Mouse (Mus musculus): ENCODE results near the gene Arpc1b. TPM values are rescaled to one million over a fixed set of nuclear protein-coding genes. Genes with fewer than 3 reads are reported as not detected.
"Not testable (repeated sequence)": the region's sequence is repeated elsewhere in the genome, so short reads cannot be mapped to it uniquely, and the experiment has no call there.

The Arpc1b gene
- polyA plus RNA-seq, 1 experiment from 2014 or later = 132 TPM

DNA sequence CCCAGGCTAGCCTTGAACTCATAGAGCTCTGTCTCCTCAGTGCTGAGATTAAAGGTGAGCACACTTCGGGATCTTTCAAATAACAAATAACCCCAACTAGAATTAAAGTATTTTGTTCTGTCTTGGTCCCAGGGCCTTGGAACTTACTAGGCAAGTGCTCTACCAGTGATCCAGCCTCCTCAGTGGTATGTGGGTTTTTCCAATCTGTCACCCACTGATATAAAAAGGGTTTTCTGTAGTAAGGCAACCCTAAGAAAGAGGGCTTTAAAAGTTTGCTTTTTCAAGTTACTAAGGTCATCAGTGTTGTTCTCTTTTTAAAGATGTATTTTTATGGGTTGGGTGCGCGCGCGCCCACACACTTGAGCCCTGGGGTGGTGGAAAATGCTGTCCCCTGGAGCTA is 1.7 kb downstream of the Arpc1b start:
- Histone ChIP-seq H3K4me1 (peaks cover 16% of the 10 kb centered on the region; the same call in 1 of the 2 replicates), H3K9me3 (no peaks in the 10 kb centered on the region), H3K27me3 (peaks cover 6% of the 10 kb centered on the region; the same call in 1 of the 2 replicates), H3K4me2 (replicated peaks) (no peak overlapping the region), H3K4me3 (no peak overlapping the region), H3K9ac (no peak overlapping the region), H3K27ac (no peak overlapping the region), H3K36me3 (peaks cover 4% of the 10 kb centered on the region)
- 94% methylated on average over 5 of the region's 5 CpGs for WGBS
- no peak for ATAC-seq (ENCODE audit: insufficient number of reproducible peaks, insufficient read depth, low FRiP score, low TSS enrichment)

DNA sequence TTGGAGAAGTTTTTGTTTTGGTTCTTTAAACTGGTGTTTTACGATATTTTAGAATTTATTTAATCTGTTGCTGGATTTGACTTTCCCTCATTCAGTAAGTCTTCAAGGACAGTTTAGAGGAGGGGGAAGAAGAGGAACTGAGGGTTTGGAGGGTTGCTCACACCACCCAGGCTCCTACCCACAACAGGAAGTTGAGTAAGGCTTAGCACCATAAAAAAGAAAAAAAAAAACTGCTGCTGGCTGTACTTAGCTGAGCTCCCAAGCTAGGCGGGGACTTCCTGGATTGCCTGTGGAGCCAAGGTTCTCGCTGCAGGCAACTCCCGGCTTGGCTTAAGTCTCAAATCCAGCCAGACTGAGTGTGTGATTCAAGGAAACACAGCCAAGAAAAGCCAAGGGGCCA is 2.3 kb downstream of the Arpc1b start:
- no peaks in the 10 kb centered on the region for H3K36me3 ChIP-seq
- 45% methylated on average over 4 of the region's 4 CpGs for WGBS
- peaks cover 6% of the 10 kb centered on the region; the same call in 1 of the 2 replicates for H3K27me3 ChIP-seq
- H3K4me1 ChIP-seq = peaks cover 19% of the 10 kb centered on the region; the same call in 1 of the 2 replicates
- no peak for ATAC-seq (ENCODE audit: insufficient number of reproducible peaks, insufficient read depth, low FRiP score, low TSS enrichment)
- H3K27ac ChIP-seq = no peak overlapping the region
- H3K9me3 ChIP-seq = no peaks in the 10 kb centered on the region
- no peak overlapping the region for H3K9ac ChIP-seq
- H3K4me3 ChIP-seq = no peak overlapping the region
- H3K4me2 ChIP-seq (replicated peaks) = no peak overlapping the region

DNA sequence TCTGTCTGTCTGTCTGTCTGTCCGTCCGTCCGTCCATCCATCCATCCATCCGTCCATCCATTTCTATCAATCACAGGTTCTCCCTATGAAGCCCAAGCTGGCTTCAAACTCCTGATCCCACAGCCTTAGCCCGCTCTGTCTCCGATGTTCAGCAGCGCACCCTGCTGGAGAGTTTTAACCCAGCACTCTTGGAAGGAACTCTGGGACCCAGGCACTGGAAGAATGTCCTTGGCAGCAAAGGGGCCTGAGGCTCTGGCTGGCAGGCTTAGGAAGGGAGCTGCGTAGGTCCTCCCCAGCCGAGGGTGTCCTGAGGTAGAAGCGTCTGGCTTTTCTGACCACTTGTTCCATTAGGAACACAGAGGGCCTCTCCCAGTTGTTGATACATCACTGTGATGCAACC is 2.9 kb downstream of the Arpc1b start:
- H3K36me3 ChIP-seq = no peaks in the 10 kb centered on the region
- H3K9me3 ChIP-seq = no peaks in the 10 kb centered on the region
- ATAC-seq (ENCODE audit: insufficient number of reproducible peaks, insufficient read depth, low FRiP score, low TSS enrichment) = no peak
- H3K27me3 ChIP-seq = peaks cover 6% of the 10 kb centered on the region; the same call in 1 of the 2 replicates
- no peak overlapping the region for H3K4me3 ChIP-seq
- no peak overlapping the region for H3K9ac ChIP-seq
- H3K4me1 ChIP-seq = peaks cover 19% of the 10 kb centered on the region; the same call in 1 of the 2 replicates
- H3K4me2 ChIP-seq (replicated peaks) = no peak overlapping the region
- H3K27ac ChIP-seq = no peak overlapping the region
- WGBS = 46% methylated on average over 10 of the region's 10 CpGs

DNA sequence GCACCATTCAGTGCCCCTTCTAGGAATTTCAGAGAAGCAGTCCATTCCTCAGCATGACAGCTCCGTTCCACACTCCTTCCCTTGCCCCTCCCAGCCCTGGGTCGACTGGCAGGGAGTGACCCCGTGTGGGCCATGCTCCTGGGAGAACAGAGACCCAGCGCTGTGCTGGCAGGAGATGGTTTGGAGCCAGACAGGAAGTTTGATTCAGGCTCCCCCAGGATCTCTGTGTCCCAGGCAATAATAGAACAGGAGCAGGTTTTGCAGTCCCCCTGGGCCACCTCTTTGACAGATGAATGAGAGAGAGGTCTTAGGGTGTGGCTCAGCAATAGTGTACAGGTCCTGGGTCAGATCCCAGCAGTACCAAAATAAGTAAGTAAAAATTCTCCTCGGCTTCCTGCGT is 4.0 kb downstream of the Arpc1b start:
- no peak for ATAC-seq (ENCODE audit: insufficient number of reproducible peaks, insufficient read depth, low FRiP score, low TSS enrichment)
- Histone ChIP-seq H3K9me3 (no peaks in the 10 kb centered on the region), H3K36me3 (peaks cover under 1% of the 10 kb centered on the region; the same call in 1 of the 2 replicates), H3K4me3 (no peak overlapping the region), H3K27me3 (peaks cover 6% of the 10 kb centered on the region; the same call in 1 of the 2 replicates), H3K4me2 (replicated peaks) (no peak overlapping the region), H3K4me1 (peaks cover 19% of the 10 kb centered on the region; the same call in 1 of the 2 replicates), H3K9ac (no peak overlapping the region), H3K27ac (no peak overlapping the region)
- WGBS = 50% methylated on average over 6 of the region's 6 CpGs

DNA sequence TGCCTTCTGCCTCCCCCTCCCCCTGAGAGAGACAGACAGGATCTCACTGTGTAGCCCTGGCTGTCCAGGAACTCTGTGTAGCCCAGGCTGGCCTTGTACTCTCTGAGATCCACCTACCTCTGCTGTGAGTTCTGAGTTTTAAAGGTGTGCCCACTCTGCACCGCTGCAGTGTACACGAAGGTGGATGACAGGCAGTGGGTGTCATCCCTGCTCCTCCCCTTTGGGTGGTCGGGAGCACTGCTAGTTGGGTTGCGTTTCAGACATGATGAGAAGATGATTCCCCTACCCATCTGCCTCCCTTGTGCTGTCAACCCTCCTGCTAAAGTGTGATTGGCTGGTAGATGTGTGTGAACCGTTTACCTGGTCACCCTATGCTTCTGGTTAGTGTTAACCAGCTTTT is 4.4 kb downstream of the Arpc1b start:
- Histone ChIP-seq H3K4me3 (no peak overlapping the region), H3K27me3 (peaks cover 6% of the 10 kb centered on the region; the same call in 1 of the 2 replicates), H3K4me1 (peaks cover 19% of the 10 kb centered on the region; the same call in 1 of the 2 replicates), H3K9me3 (no peaks in the 10 kb centered on the region), H3K4me2 (replicated peaks) (no peak overlapping the region), H3K9ac (no peak overlapping the region), H3K27ac (no peak overlapping the region), H3K36me3 (peaks cover 5% of the 10 kb centered on the region)
- WGBS = 87% methylated on average over 5 of the region's 5 CpGs
- no peak for ATAC-seq (ENCODE audit: insufficient number of reproducible peaks, insufficient read depth, low FRiP score, low TSS enrichment)

DNA sequence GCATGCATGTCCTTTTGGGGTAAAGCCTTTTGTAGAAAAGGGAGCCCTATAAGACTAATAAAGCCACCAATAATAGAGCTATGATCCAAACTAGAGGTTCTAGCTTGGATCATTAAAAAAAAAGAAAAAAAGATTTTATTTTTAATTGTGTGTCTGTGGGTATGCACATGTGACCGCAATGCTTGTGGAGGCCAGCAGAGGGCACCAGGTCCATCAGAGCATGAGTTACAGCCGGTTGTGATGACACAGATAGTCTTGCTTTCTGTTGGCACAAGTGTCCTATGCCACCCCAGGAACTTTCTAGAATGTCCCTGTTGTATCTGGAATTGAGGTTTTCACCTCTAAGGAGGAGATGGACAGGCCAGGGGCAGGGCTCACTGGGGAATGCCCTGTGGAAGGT is 5.4 kb downstream of the Arpc1b start:
- H3K9ac ChIP-seq = no peak overlapping the region
- H3K4me2 ChIP-seq (replicated peaks) = no peak overlapping the region
- 88% methylated on average over 2 of the region's 2 CpGs for WGBS
- no peak overlapping the region for H3K27ac ChIP-seq
- no peaks in the 10 kb centered on the region for H3K9me3 ChIP-seq
- H3K4me3 ChIP-seq = no peak overlapping the region
- no peak for ATAC-seq (ENCODE audit: insufficient number of reproducible peaks, insufficient read depth, low FRiP score, low TSS enrichment)
- peaks cover 13% of the 10 kb centered on the region; the same call in 1 of the 2 replicates for H3K4me1 ChIP-seq
- peaks cover 15% of the 10 kb centered on the region for H3K36me3 ChIP-seq
- H3K27me3 ChIP-seq = peaks cover 6% of the 10 kb centered on the region; the same call in 1 of the 2 replicates

DNA sequence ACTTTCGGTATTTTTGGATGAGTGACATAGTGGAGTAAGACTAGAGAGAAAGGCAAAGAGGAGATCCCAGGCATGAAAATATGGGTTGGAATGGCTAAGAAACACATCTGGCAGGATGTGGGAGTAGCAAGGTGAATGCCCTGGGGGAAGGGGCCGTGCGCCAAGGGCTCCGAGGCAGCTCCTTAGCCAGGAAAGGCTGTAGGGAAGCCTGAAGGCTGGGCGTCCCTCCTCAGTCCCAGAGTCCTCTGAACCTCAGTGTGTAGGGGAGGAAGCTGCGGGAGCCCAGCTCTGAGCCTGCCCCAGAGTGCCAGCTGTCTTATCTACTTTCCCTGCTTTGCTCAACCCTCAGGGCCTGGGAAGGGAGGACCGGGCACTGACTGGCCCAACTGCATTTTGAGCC is 6.9 kb downstream of the Arpc1b start:
- no peak overlapping the region for H3K4me2 ChIP-seq (replicated peaks)
- no peaks in the 10 kb centered on the region for H3K27me3 ChIP-seq
- peaks cover 7% of the 10 kb centered on the region; the same call in 1 of the 2 replicates for H3K4me1 ChIP-seq
- no peak overlapping the region for H3K4me3 ChIP-seq
- no peaks in the 10 kb centered on the region for H3K9me3 ChIP-seq
- WGBS = 48% methylated on average over 7 of the region's 7 CpGs
- no peak overlapping the region for H3K9ac ChIP-seq
- H3K36me3 ChIP-seq = peaks cover 25% of the 10 kb centered on the region
- no peak for ATAC-seq (ENCODE audit: insufficient number of reproducible peaks, insufficient read depth, low FRiP score, low TSS enrichment)
- H3K27ac ChIP-seq = no peak overlapping the region

DNA sequence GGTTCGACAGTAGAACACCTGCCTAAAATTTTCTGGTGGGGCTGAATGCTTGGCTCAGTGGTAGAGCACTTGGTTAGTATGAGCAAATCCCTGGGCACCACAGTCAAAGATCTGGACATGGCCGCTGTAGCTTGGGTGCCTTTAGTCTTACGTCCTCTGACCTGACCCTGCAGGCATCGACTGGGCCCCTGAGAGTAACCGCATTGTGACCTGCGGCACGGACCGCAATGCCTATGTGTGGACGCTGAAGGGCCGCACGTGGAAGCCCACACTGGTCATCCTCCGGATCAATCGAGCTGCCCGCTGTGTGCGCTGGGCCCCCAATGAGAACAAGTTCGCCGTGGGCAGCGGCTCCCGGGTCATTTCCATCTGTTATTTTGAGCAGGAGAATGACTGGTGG is 9.4 kb downstream of the Arpc1b start:
- Histone ChIP-seq H3K27me3 (no peaks in the 10 kb centered on the region), H3K27ac (no peak overlapping the region), H3K9me3 (no peaks in the 10 kb centered on the region), H3K4me2 (replicated peaks) (no peak overlapping the region), H3K4me1 (peaks cover 7% of the 10 kb centered on the region; the same call in 1 of the 2 replicates), H3K9ac (no peak overlapping the region), H3K4me3 (no peak overlapping the region), H3K36me3 (peaks cover 47% of the 10 kb centered on the region)
- no peak for ATAC-seq (ENCODE audit: insufficient number of reproducible peaks, insufficient read depth, low FRiP score, low TSS enrichment)
- WGBS = 94% methylated on average over 19 of the region's 19 CpGs

DNA sequence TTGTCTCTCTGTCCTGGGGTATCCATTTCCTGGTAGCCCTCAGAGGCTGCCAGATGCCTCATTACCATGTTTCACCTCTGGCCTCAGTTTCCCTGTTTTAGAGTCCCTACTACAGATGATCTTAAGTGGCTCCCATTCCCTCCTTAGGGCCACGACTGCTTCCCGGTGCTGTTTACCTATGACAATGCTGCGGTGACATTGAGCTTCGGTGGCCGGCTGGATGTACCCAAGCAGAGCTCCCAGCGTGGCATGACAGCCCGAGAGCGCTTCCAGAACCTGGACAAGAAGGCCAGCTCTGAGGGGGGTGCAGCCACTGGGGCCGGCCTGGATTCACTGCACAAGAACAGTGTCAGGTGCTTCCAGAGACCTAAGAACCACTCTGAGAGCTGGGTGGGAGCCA is 12.6 kb downstream of the Arpc1b start:
- ATAC-seq (ENCODE audit: insufficient number of reproducible peaks, insufficient read depth, low FRiP score, low TSS enrichment) = no peak
- Histone ChIP-seq H3K27me3 (no peaks in the 10 kb centered on the region), H3K4me3 (no peak overlapping the region), H3K4me1 (no peaks in the 10 kb centered on the region), H3K36me3 (peaks cover 76% of the 10 kb centered on the region), H3K9ac (no peak overlapping the region), H3K27ac (no peak overlapping the region), H3K4me2 (replicated peaks) (no peak overlapping the region), H3K9me3 (no peaks in the 10 kb centered on the region)
- WGBS = 96% methylated on average over 9 of the region's 9 CpGs

DNA sequence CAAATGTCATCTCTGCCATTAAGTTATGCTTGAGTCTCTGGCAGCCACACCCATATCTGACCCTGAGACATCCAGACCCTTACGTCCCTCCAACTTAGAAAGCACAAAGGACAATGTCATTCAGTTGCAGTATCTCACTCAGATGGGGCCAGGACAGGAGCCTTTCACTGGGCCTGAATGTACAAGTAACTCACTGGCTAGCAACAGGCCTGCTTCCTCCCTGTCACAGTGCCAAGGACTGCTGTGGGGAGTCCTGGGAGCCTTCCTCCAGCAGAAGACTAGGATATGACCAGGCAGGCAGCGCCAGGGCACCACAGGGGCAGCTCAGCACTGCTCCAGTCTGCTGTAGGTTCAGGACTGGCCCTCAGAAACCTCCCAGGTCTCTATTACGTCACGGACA is 15.1 kb downstream of the Arpc1b start:
- Histone ChIP-seq H3K27me3 (no peaks in the 10 kb centered on the region), H3K27ac (no peak overlapping the region), H3K9me3 (no peaks in the 10 kb centered on the region), H3K4me3 (no peak overlapping the region), H3K36me3 (peaks cover 90% of the 10 kb centered on the region), H3K4me2 (replicated peaks) (no peak overlapping the region), H3K9ac (no peak overlapping the region), H3K4me1 (no peaks in the 10 kb centered on the region)
- no peak for ATAC-seq (ENCODE audit: insufficient number of reproducible peaks, insufficient read depth, low FRiP score, low TSS enrichment)
- 92% methylated on average over 4 of the region's 4 CpGs for WGBS

DNA sequence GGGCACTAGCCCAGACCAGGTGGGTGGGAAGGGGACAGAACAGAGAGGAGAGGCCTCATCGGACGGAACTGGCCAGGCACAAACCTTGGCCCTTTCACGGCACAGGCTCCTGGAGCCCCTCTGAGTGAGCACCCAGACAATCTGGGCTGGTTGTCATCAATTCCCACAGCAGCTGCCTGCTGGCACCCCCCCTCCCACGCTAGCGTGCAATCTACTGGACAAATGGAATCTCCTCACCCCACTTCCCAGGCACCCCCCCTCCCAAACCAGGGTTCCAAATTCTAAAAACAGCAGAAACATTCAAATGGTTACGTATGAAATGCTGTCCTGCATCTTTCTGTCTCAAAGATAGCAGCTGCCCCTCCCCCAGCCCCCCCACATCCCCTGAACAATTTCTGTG is 15.8 kb downstream of the Arpc1b start:
- not testable (repeated sequence) for H3K27me3 ChIP-seq; H3K9me3 ChIP-seq; H3K27ac ChIP-seq; H3K4me2 ChIP-seq (replicated peaks); H3K4me3 ChIP-seq; ATAC-seq (ENCODE audit: insufficient number of reproducible peaks, insufficient read depth, low FRiP score, low TSS enrichment); H3K4me1 ChIP-seq; H3K9ac ChIP-seq
- WGBS = 94% methylated on average over 3 of the region's 6 CpGs
- peaks cover 90% of the 10 kb centered on the region for H3K36me3 ChIP-seq

DNA sequence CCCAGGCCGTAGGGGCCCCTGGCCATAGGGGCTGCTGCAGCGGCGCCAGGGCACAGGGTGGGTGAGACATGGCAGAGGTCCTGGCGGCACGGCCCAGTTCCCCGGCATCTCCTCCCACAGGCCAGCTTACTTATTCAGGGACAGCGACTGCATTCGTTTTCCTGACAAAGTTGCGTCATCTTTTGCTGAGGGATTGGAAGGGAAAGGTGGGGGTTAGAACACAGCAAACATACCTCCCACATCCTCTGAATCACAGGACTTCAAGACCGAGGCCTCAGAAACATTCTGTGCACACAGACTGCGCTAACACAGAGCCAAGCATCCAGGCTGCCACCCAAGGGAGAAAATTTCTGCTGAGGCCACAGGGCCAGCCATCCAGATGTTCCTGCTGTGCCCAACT is 16.2 kb downstream of the Arpc1b start:
- no peaks in the 10 kb centered on the region for H3K9me3 ChIP-seq
- H3K9ac ChIP-seq = no peak overlapping the region
- H3K27ac ChIP-seq = no peak overlapping the region
- peaks cover 90% of the 10 kb centered on the region for H3K36me3 ChIP-seq
- no peak overlapping the region for H3K4me2 ChIP-seq (replicated peaks)
- H3K27me3 ChIP-seq = no peaks in the 10 kb centered on the region
- H3K4me1 ChIP-seq = no peaks in the 10 kb centered on the region
- no peak for ATAC-seq (ENCODE audit: insufficient number of reproducible peaks, insufficient read depth, low FRiP score, low TSS enrichment)
- H3K4me3 ChIP-seq = no peak overlapping the region
- 95% methylated on average over 11 of the region's 11 CpGs for WGBS

DNA sequence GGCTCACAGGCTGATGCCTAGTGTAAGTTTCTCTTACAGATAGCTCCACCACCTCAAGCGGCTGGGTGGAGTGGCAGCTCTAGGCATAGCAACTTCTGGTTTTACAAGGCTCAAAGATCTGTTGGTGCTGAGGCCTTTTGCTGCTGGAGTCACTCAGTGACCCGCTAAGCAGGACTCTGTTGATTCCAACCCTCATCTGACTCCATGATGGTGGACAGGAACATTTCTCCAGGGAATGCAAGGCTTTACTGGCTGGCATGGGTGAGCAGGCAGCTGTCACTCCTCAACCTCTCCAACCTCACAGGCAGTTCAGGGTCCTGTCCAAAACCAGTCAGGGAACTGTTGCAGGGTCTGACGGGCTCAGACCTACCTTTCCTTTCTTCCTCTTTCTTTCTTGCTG is 17.0 kb downstream of the Arpc1b start:
- Histone ChIP-seq H3K4me2 (replicated peaks) (no peak overlapping the region), H3K27ac (no peak overlapping the region), H3K36me3 (peaks cover 89% of the 10 kb centered on the region), H3K27me3 (no peaks in the 10 kb centered on the region), H3K9me3 (no peaks in the 10 kb centered on the region), H3K9ac (no peak overlapping the region), H3K4me1 (no peaks in the 10 kb centered on the region), H3K4me3 (no peak overlapping the region)
- no peak for ATAC-seq (ENCODE audit: insufficient number of reproducible peaks, insufficient read depth, low FRiP score, low TSS enrichment)
- 91% methylated on average over 3 of the region's 3 CpGs for WGBS

Measured in embryonic facial prominence, embryonic 12.5 days (tissue).